7 mouse cellular contexts compared by ENCODE assay signal in the genomic region with DNA sequence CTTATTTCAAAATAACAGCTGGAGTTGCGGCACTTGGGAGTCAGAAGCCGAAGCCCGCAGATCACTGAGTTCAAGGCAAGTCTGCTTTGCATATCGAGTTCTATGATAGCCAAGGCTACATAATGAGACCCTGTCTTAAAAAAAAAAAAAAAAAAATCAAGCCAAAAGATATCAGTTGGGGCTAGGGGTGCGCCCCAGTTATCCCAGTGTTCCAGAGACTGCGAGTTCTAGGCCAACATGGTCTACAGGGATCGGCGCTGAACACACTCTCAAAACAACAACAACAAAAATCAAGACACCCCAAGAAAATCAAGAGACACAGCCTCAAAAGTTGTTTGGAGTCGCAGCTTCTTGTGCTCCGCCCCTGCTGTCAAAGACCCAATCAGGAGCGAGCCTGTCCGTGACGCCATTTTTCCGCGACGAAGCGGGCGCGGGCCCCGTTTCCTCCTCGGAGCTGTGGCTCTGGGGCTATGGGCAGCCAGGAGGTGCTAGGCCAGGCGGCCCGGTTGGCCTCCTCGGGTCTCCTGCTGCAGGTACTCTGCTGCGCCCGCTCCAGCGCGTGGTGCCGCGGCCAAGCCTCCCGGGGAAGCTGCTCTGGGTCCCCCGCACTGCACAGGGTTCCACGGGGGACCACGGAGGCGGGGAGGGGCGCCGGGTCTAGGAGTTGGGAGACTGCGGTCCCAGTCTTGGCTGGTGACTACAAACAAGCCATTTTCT. TPM values are rescaled to one million over a fixed set of nuclear protein-coding genes. Genes with fewer than 3 reads are reported as not detected.
A peak's percentile ranks its signal among the peaks of the same experiment; 100 is the strongest.
DNase-seq lines count a peak whose midpoint lies in the region; ATAC-seq lines count a peak whose summit lies in the region.

A gene (plus strand): TSS at position 418 of the 717 bp plus-strand sequence.

- H3K9me3 ChIP-seq in embryonic facial prominence, embryonic 11.5 days (replicated peaks; ENCODE audit: control insufficient read depth, low read length) = no peaks in the 10 kb centered on the region
- H3K9me3 ChIP-seq in limb, embryonic 10.5 days (replicated peaks) = no peaks in the 10 kb centered on the region
- H3K9me3 ChIP-seq in midbrain, embryonic 13.5 days = no peaks in the 10 kb centered on the region

- H3K4me3 ChIP-seq in embryonic facial prominence, embryonic 11.5 days (ENCODE audit: low read depth, low read length) = peak within 1 kb of the TSS; percentile 67
- peak within 1 kb of the TSS; percentile 88 for H3K4me3 ChIP-seq in limb, embryonic 10.5 days
- H3K4me3 ChIP-seq in midbrain, embryonic 13.5 days (replicated peaks) = peak within 1 kb of the TSS; percentile 94

- peak; percentile 100 for DNase-seq in adrenal gland, postnatal 14 days
- peak; percentile 98 for DNase-seq in embryonic facial prominence, embryonic 11.5 days (ENCODE audit: low spot score)
- peak; percentile 95 for DNase-seq in kidney, adult 11 months
- peak; percentile 100 for DNase-seq in limb, embryonic 10.5 days (ENCODE audit: low spot score)
- DNase-seq in spleen, adult 12 weeks (ENCODE audit: low spot score) = peak; percentile 98

- no peaks in the 10 kb centered on the region for H3K4me1 ChIP-seq in embryonic facial prominence, embryonic 11.5 days (ENCODE audit: control insufficient read depth, insufficient read depth, low read length)
- H3K4me1 ChIP-seq in limb, embryonic 10.5 days = peaks cover 5% of the 10 kb centered on the region; the same call in 1 of the 2 replicates
- peaks cover 9% of the 10 kb centered on the region for H3K4me1 ChIP-seq in midbrain, embryonic 13.5 days (replicated peaks)

- no peaks in the 10 kb centered on the region for H3K27me3 ChIP-seq in embryonic facial prominence, embryonic 11.5 days (ENCODE audit: control insufficient read depth, insufficient read depth, low read length)
- H3K27me3 ChIP-seq in limb, embryonic 10.5 days (ENCODE audit: low read depth, poor library complexity, severe bottlenecking) = no peaks in the 10 kb centered on the region
- H3K27me3 ChIP-seq in midbrain, embryonic 13.5 days = no peaks in the 10 kb centered on the region

- ATAC-seq in embryonic facial prominence, embryonic 11.5 days (replicated peaks; ENCODE audit: insufficient number of reproducible peaks, low FRiP score, low TSS enrichment, low read depth) = peak; percentile 81
- ATAC-seq in granulocyte monocyte progenitor cell, adult 5-6 weeks (replicated peaks; ENCODE audit: poor library complexity, severe bottlenecking) = peak; percentile 84
- ATAC-seq in midbrain, embryonic 13.5 days = peak; percentile 91

- H3K9ac ChIP-seq in embryonic facial prominence, embryonic 11.5 days (replicated peaks; ENCODE audit: low read length) = peak within 1 kb of the TSS; percentile 96
- H3K9ac ChIP-seq in midbrain, embryonic 13.5 days (replicated peaks) = peak within 1 kb of the TSS; percentile 96

- peak within 1 kb of the TSS; percentile 58 for H3K4me2 ChIP-seq in embryonic facial prominence, embryonic 11.5 days (ENCODE audit: low read depth, low read length)
- peak within 1 kb of the TSS; percentile 73 for H3K4me2 ChIP-seq in midbrain, embryonic 13.5 days (replicated peaks)

- H3K27ac ChIP-seq in embryonic facial prominence, embryonic 11.5 days (replicated peaks; ENCODE audit: low read depth, low read length) = 0 out of 2 replicates have a peak within 1 kb of the TSS, but pooled peaks have one; percentile 14
- H3K27ac ChIP-seq in limb, embryonic 10.5 days = peak within 1 kb of the TSS; percentile 96
- H3K27ac ChIP-seq in midbrain, embryonic 13.5 days = peak within 1 kb of the TSS; percentile 83

- no peaks in the 10 kb centered on the region for H3K36me3 ChIP-seq in embryonic facial prominence, embryonic 11.5 days (replicated peaks; ENCODE audit: control insufficient read depth, insufficient read depth, low read depth, low read length)
- H3K36me3 ChIP-seq in limb, embryonic 10.5 days = peaks cover 9% of the 10 kb centered on the region
- H3K36me3 ChIP-seq in midbrain, embryonic 13.5 days = peaks cover 5% of the 10 kb centered on the region

- WGBS in embryonic facial prominence, embryonic 11.5 days = 3% methylated on average over 38 of the region's 38 CpGs
- 3% methylated on average over 38 of the region's 38 CpGs for WGBS in limb, embryonic 10.5 days
- WGBS in midbrain, embryonic 13.5 days = 3% methylated on average over 38 of the region's 38 CpGs

RNA-seq across cellular contexts. Expression of the gene that starts here (rescaled TPM):
- 20.8 and 23.9 TPM in 2 replicates for total RNA-seq in adrenal gland, postnatal 14 days (2021)
- polyA plus RNA-seq in embryonic facial prominence, embryonic 11.5 days (2014; fragmentation: Nextera tagmentation; extraction: Ambion mirVana) = 12.9 and 17.6 TPM in 2 replicates
- 16.7 and 20.4 TPM in 2 replicates for total RNA-seq in granulocyte monocyte progenitor cell, adult 5-6 weeks (2014; fragmentation: Nextera tagmentation)
- 16.9 and 21.4 TPM in 2 replicates for total RNA-seq in granulocyte monocyte progenitor cell, adult 5-6 weeks (2017)
- polyA plus RNA-seq in limb, embryonic 10.5 days (2016; fragmentation: Nextera tagmentation; extraction: Ambion mirVana) = 16.6 and 19.3 TPM in 2 replicates
- polyA plus RNA-seq in midbrain, embryonic 13.5 days (2015; fragmentation: Nextera tagmentation; extraction: Ambion mirVana) = 10.8 and 10.9 TPM in 2 replicates

Comparison
In these comparisons a context has a peak if more than half of its experiments do, and no peak if none do; other contexts are left out.
1. Peak in every context shown above with its lines: DNase-seq, ATAC-seq, H3K4me3 ChIP-seq and H3K27ac ChIP-seq.
2. H3K27ac ChIP-seq: peak in every context shown above with its lines; median percentile 96 in limb, embryonic 10.5 days; 83 in midbrain, embryonic 13.5 days; 14 in embryonic facial prominence, embryonic 11.5 days.